Mouse (Mus musculus) lung, postnatal 36 days (tissue): ENCODE measurements around the gene Ppara.

Source experiments
- DNase-seq: peaks from one replicate; pipeline ENCODE4 v3.0.0; 2022; ENCODE audit warnings: mixed read lengths

Gene Ppara

GRCm38 (mm10) chr15:85730027-85730426 is 4.8 kb upstream of the Ppara start:
- DNase-seq = no peak

GRCm38 (mm10) chr15:85731885-85732603 is 2.7 kb upstream of the Ppara start:
- DNase-seq = no peak

- DNase-seq = no peak
Observed at GRCm38 (mm10) chr15:85732604-85732968, 2.2 kb upstream of the Ppara start.

GRCm38 (mm10) chr15:85733686-85734085 is 1.1 kb upstream of the Ppara start:
- DNase-seq = no peak

- no peak for DNase-seq
Observed at GRCm38 (mm10) chr15:85734148-85734547, 635 bp upstream of the Ppara start.

GRCm38 (mm10) chr15:85735063-85735835 is 466 bp downstream of the Ppara start:
- peak; percentile 95 for DNase-seq

GRCm38 (mm10) chr15:85735836-85736190 is 1.0 kb downstream of the Ppara start:
- DNase-seq = no peak

GRCm38 (mm10) chr15:85736506-85736905 is 1.7 kb downstream of the Ppara start:
- no peak for DNase-seq

GRCm38 (mm10) chr15:85738416-85738815 is 3.6 kb downstream of the Ppara start:
- no peak for DNase-seq

GRCm38 (mm10) chr15:85738939-85739338 is 4.2 kb downstream of the Ppara start:
- no peak for DNase-seq

- no peak for DNase-seq
Observed at GRCm38 (mm10) chr15:85742608-85743007, 7.8 kb downstream of the Ppara start.

GRCm38 (mm10) chr15:85743946-85744345 is 9.2 kb downstream of the Ppara start:
- DNase-seq = no peak

GRCm38 (mm10) chr15:85746178-85746577 is 11.4 kb downstream of the Ppara start:
- no peak for DNase-seq

GRCm38 (mm10) chr15:85746671-85747070 is 11.9 kb downstream of the Ppara start:
- no peak for DNase-seq

GRCm38 (mm10) chr15:85747951-85748350 is 13.2 kb downstream of the Ppara start:
- DNase-seq = no peak

GRCm38 (mm10) chr15:85748466-85748865 is 13.7 kb downstream of the Ppara start:
- no peak for DNase-seq

GRCm38 (mm10) chr15:85749141-85749540 is 14.4 kb downstream of the Ppara start:
- DNase-seq = no peak

- DNase-seq = no peak
Observed at GRCm38 (mm10) chr15:85750115-85750514, 15.3 kb downstream of the Ppara start.

GRCm38 (mm10) chr15:85752655-85753054 is 17.9 kb downstream of the Ppara start:
- DNase-seq = no peak

- DNase-seq = no peak
Observed at GRCm38 (mm10) chr15:85754033-85754650, 19.4 kb downstream of the Ppara start.

GRCm38 (mm10) chr15:85755214-85755613 is 20.4 kb downstream of the Ppara start:
- no peak for DNase-seq

- no peak for DNase-seq
Observed at GRCm38 (mm10) chr15:85756611-85757010, 21.8 kb downstream of the Ppara start.

GRCm38 (mm10) chr15:85757768-85758167 is 23.0 kb downstream of the Ppara start:
- DNase-seq = no peak

GRCm38 (mm10) chr15:85762761-85763160 is 28.0 kb downstream of the Ppara start:
- no peak for DNase-seq
